Mouse (Mus musculus) intestine, postnatal 0 days (tissue): Measurements from ENCODE around the gene Trip6. TPM values are rescaled to one million over a fixed set of nuclear protein-coding genes. Genes with fewer than 3 reads are reported as not detected.

Experiments used
- ATAC-seq: fragments of 200-750 bp; cut with Nextera tagmentation; 2 replicates; pipeline ENCODE4 v1.8.0; 2017; ENCODE audit warnings: mild to moderate bottlenecking, moderate TSS enrichment, moderate library complexity
- H3K27ac ChIP-seq: fragments of 300-500 bp; sonication (generic); 2 replicates; pipeline ENCODE4 v1.5.1; 2014; ENCODE audit warnings: mild to moderate bottlenecking, low read depth, low read length, moderate library complexity
- H3K27me3 ChIP-seq: fragments of 300-500 bp; sonication (generic); replicated peaks from 2 replicates; pipeline ENCODE4 v1.6.1; 2014; ENCODE audit warnings: low read length, mixed read lengths; ENCODE audit not compliant: control insufficient read depth, insufficient read depth
- H3K36me3 ChIP-seq: fragments of 300-500 bp; sonication (generic); 2 replicates; pipeline ENCODE4 v1.6.1; 2014; ENCODE audit warnings: mild to moderate bottlenecking, moderate library complexity; ENCODE audit not compliant: control insufficient read depth, insufficient read depth
- H3K4me1 ChIP-seq: fragments of 300-500 bp; sonication (generic); replicated peaks from 2 replicates; pipeline ENCODE4 v1.6.1; 2014; ENCODE audit warnings: antibody characterized with exemption, low read length, mixed read lengths; ENCODE audit not compliant: control insufficient read depth, insufficient read depth
- H3K4me2 ChIP-seq: fragments of 300-500 bp; sonication (generic); replicated peaks from 2 replicates; pipeline ENCODE4 v1.6.1; 2014; ENCODE audit warnings: low read depth, mild to moderate bottlenecking, moderate library complexity
- H3K4me3 ChIP-seq: fragments of 300-500 bp; sonication (generic); 2 replicates; pipeline ENCODE4 v1.5.1; 2014; ENCODE audit warnings: low read depth, low read length
- H3K9ac ChIP-seq: fragments of 300-500 bp; sonication (generic); 2 replicates; pipeline ENCODE4 v1.6.1; 2014; ENCODE audit warnings: mild to moderate bottlenecking, low read depth, low read length
- H3K9me3 ChIP-seq: fragments of 300-500 bp; sonication (generic); 2 replicates; pipeline ENCODE4 v1.6.1; 2016; ENCODE audit warnings: mixed run types; ENCODE audit not compliant: control insufficient read depth
- CTCF ChIP-seq: sonication (generic); IDR thresholded peaks from 2 replicates; pipeline ENCODE4 v1.5.1; 2016; ENCODE audit warnings: low read depth, mild to moderate bottlenecking, control low read depth, antibody characterized with exemption, moderate library complexity
- WGBS: fragments of 180-500 bp; shearing (Covaris S2); extraction: QIAGEN DNeasy Blood & Tissue Kit; methylation state at CpG from one replicate; pipeline ENCODE4 v1.1.7; 2014; 5-methylcytosine and 5-hydroxymethylcytosine counted together
- polyA plus RNA-seq: library from polyadenylated mRNA; unstranded; fragments of >200 nt; fragmentation: Nextera tagmentation; extraction: Ambion mirVana; gene quantifications from 2 replicates; pipeline ENCODE4 v1.2.1, GENCODE M21; 2015

The Trip6 gene
- polyA plus RNA-seq, 1 experiment from 2014 or later = 24.8 TPM

DNA sequence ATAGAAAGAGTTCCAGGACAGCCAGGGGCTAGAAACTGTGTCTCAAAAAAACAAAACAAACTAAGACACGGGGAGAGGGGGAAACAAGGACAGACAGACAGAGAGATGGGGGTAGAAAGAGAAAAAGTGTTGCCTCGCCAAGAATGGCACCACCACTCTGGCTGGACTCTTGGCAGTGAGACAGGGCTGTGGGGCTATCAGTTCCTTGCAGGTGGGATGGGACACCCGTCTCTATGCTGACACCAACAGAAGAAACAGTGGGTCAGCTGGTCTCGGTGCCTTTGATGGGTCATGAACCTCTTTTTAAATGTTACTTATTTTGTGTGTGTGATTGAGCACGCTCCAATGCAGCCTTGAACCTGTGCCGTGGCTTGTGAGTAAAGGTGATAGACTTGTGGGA is 26.0 kb upstream of the Trip6 start:
- TF ChIP-seq CTCF = no peak
- no peak for ATAC-seq
- no peaks in the 10 kb centered on the region for H3K36me3 ChIP-seq
- H3K4me2 ChIP-seq = no peak overlapping the region
- no peak overlapping the region for H3K4me3 ChIP-seq
- H3K9ac ChIP-seq = no peak overlapping the region
- H3K4me1 ChIP-seq = no peaks in the 10 kb centered on the region
- 79% methylated on average over 6 of the region's 6 CpGs for WGBS
- H3K9me3 ChIP-seq = no peaks in the 10 kb centered on the region
- H3K27ac ChIP-seq = no peak overlapping the region
- no peaks in the 10 kb centered on the region for H3K27me3 ChIP-seq

DNA sequence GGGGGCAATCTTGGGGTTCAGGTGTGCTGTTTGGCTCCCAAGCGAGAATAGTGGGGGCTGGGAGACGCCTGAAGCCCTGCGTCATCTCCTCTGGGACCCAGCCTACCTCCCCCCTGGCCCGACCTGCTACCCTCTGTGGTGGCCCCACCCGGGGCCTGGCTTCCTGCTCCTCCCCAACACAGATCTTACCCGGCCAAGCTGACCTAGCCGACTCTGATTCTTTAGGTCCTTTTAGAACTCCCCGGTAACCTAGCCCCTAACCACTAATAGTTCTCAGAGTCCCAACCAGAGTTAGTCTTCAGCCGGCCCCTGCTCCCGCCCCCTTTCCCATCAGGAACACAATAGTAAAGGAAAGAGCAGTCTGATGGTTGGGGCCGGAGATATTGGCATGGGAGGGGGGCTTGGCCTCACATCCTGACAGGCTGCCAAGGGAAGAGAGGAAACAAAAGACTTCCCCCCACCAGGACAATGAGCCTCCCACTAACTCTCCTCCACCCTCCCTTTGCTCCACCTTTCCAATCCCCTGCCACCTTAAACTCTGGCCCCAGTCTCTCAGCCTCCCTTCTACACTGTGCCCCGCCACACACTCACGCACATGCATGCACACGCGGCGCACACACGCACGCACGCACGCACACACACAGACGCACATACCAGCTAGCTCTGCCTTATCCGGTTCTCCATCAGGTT is 25.2 kb upstream of the Trip6 start:
- H3K9ac ChIP-seq = no peak overlapping the region; the same call in 1 of the 2 replicates
- H3K4me2 ChIP-seq = peak overlapping the region; percentile 77
- H3K4me1 ChIP-seq = no peaks in the 10 kb centered on the region
- H3K9me3 ChIP-seq = no peaks in the 10 kb centered on the region
- ATAC-seq = no peak
- 24% methylated on average over 22 of the region's 22 CpGs for WGBS
- no peaks in the 10 kb centered on the region for H3K27me3 ChIP-seq
- H3K27ac ChIP-seq = peak overlapping the region; percentile 88
- TF ChIP-seq CTCF = no peak
- H3K4me3 ChIP-seq = peak overlapping the region; percentile 44
- H3K36me3 ChIP-seq = no peaks in the 10 kb centered on the region

DNA sequence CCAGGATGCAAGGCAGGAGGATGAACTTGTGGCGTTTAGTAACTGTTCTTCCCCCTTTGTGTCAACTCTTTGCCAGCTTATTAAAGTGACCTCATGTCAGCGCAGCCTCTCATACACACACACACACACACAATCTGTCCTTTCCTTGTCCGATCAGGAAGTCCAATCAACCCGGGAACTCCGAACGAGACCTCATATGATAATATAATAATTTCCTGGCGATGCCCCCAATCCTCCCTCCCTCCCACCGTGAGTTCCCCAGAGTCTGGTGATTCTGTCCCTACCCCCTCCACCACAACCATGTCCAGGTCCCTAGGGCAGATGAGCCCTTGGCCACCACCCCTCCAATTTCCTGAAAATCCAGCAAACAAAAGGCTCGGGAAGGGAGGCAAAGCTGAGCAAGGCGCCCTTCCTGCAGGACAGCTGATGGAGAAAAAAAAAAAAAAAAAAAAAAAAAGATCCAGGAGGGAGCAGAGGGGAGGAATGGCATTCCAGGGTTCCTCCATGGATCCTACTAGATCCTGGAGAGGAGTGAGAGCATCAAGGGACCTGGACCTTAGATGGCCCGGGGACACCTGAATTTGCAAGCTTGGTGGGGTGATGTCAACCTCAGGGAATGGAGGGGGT is 24.6 kb upstream of the Trip6 start:
- Histone ChIP-seq H3K27ac (peak overlapping the region; percentile 88), H3K4me3 (peak overlapping the region; percentile 44), H3K36me3 (no peaks in the 10 kb centered on the region), H3K4me2 (peak overlapping the region; percentile 77), H3K9me3 (no peaks in the 10 kb centered on the region), H3K9ac (peak overlapping the region; percentile 31; the same call in 1 of the 2 replicates), H3K4me1 (peaks cover 3% of the 10 kb centered on the region; the same call in 1 of the 2 replicates), H3K27me3 (no peaks in the 10 kb centered on the region)
- TF ChIP-seq CTCF = no peak
- WGBS = 0% methylated on average over 11 of the region's 11 CpGs
- ATAC-seq = peak; percentile 18

DNA sequence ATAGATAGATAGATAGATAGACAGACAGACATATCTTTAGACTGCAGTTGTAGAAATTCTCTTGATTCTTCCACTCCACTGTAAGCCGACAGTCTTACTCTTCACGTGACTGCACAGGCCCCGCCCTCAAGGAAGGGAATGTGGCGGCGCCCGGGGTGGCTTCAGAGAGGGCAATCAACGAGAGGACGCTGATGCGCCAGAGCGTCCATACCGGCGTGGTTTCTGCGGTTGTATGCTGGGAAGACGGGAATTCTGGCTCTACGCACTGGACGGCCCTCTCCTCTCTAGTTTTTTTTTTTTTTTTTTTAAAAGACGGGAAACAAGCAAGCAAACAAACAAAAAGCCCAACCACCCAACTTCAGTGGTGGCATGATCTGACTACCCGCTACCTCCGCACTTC is 24.1 kb upstream of the Trip6 start:
- Histone ChIP-seq H3K9ac (0 out of 2 replicates have a peak overlapping the region, but pooled peaks have one; percentile 31), H3K4me1 (peaks cover 3% of the 10 kb centered on the region; the same call in 1 of the 2 replicates), H3K4me3 (peak overlapping the region; percentile 44), H3K4me2 (peak overlapping the region; percentile 77), H3K27ac (peak overlapping the region; percentile 88), H3K36me3 (no peaks in the 10 kb centered on the region), H3K9me3 (no peaks in the 10 kb centered on the region), H3K27me3 (no peaks in the 10 kb centered on the region)
- ATAC-seq = peak; percentile 57
- no peak for TF ChIP-seq CTCF
- WGBS = under 1% methylated on average over 19 of the region's 19 CpGs

DNA sequence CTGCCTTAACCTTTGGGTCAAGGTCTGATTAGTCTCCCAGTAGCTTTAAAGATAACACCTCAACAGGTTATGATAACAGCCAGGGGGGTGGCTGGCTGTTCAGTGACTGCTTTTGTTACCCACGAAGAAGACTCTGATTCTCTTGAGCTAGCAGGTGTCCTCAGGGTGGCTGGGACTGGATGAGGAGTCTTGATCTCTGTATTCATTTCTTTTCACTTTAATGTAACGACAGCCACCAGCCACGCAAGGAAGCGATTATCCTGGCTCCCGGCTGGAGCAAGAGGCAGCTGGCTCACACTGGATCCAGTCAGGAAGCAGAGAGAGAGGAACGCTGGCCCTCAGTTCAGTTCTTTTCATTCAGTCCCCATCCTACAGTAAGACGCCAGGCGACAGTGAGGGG is 23.0 kb upstream of the Trip6 start:
- peak overlapping the region; percentile 63 for H3K27ac ChIP-seq
- no peak for TF ChIP-seq CTCF
- ATAC-seq = no peak
- H3K9me3 ChIP-seq = no peaks in the 10 kb centered on the region
- peak overlapping the region; percentile 77 for H3K4me2 ChIP-seq
- no peaks in the 10 kb centered on the region for H3K27me3 ChIP-seq
- H3K4me3 ChIP-seq = no peak overlapping the region
- no peaks in the 10 kb centered on the region for H3K36me3 ChIP-seq
- H3K4me1 ChIP-seq = peaks cover 3% of the 10 kb centered on the region; the same call in 1 of the 2 replicates
- no peak overlapping the region for H3K9ac ChIP-seq
- WGBS = 21% methylated on average over 8 of the region's 8 CpGs

DNA sequence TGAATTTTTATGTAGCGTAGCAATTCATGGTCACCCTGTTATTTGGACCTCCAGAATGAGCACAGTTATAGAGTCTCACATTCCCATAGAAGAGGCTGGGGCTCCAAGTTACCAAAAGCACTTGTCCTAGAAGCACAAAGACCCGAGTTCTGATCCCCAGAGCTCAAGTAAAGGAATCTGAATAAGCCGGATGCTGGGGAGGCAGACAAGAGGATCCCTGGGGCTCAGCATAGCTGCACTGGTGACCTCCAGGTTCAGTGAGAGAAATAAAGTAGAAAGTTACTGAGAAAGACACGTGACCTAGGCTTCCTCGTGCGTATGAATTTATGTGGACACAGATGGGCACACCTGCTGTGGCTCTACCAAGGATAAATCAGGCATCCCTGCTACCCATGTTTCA is 20.9 kb upstream of the Trip6 start:
- Histone ChIP-seq H3K9me3 (no peaks in the 10 kb centered on the region), H3K27me3 (no peaks in the 10 kb centered on the region), H3K27ac (no peak overlapping the region), H3K4me3 (no peak overlapping the region), H3K4me2 (no peak overlapping the region), H3K9ac (no peak overlapping the region), H3K4me1 (peaks cover 3% of the 10 kb centered on the region; the same call in 1 of the 2 replicates), H3K36me3 (no peaks in the 10 kb centered on the region)
- no peak for ATAC-seq
- 65% methylated on average over 6 of the region's 6 CpGs for WGBS
- no peak for TF ChIP-seq CTCF
